Mouse (Mus musculus) thymus, adult 2 months (tissue): ENCODE data around the gene Klhl35.

Source experiments
- CTCF ChIP-seq: fragments of 200-500 bp; IDR thresholded peaks from 2 replicates; pipeline ENCODE4 v1.5.1; 2012; ENCODE audit warnings: mild to moderate bottlenecking, control low read depth, low read length, moderate library complexity, borderline replicate concordance; ENCODE audit not compliant: control insufficient read depth, poor library complexity, insufficient read depth; ENCODE audit errors: extremely low read depth
- POLR2A ChIP-seq: fragments of 200-500 bp; IDR thresholded peaks from 2 replicates; pipeline ENCODE4 v1.6.1; 2012; ENCODE audit warnings: mild to moderate bottlenecking, low read length, control low read depth, moderate library complexity; ENCODE audit not compliant: control insufficient read depth, poor library complexity, insufficient read depth; ENCODE audit errors: extremely low read depth

GRCm38 (mm10) chr7:99468283-99469132, 2.7 kb downstream of the Klhl35 start:
- peak; percentile 92 for TF ChIP-seq CTCF
- peak; percentile 63; the same call in 1 of the 2 replicates for TF ChIP-seq POLR2A
